Mouse (Mus musculus): ENCODE results near the gene Pde4d. TPM values are rescaled to one million over a fixed set of nuclear protein-coding genes. Genes with fewer than 3 reads are reported as not detected.
A peak's percentile ranks its signal among the peaks of the same experiment; 100 is the strongest.

The Pde4d gene
- total and polyA plus RNA-seq, 3 experiments: 18.5 to 18.8 TPM; not detected in 1

- Histone ChIP-seq H3K36me3 (ENCODE audit: control insufficient read depth in 1 of 2, insufficient read depth in 2 of 2, low read length in 2 of 2) (no peaks in the 10 kb centered on the region), H3K9me3 (replicated peaks; ENCODE audit: insufficient read depth, low read length) (no peaks in the 10 kb centered on the region), H3K27ac (ENCODE audit: control insufficient read depth, low read depth, low read length) (no peak overlapping the region), H3K9ac (ENCODE audit: control insufficient read depth, low read depth, low read length, poor library complexity, severe bottlenecking) (no peak overlapping the region), H3K4me1 (ENCODE audit: control insufficient read depth in 1 of 2, insufficient read depth in 2 of 2, low read length in 2 of 2) (no peaks in the 10 kb centered on the region), H3K4me3 (ENCODE audit: control insufficient read depth in 1 of 2, insufficient read depth in 1 of 2, low read depth in 2 of 2, low read length in 2 of 2) (no peak overlapping the region), H3K79me2 (ENCODE audit: control insufficient read depth, insufficient read depth, low read length, poor library complexity) (no peaks in the 10 kb centered on the region), H3K27me3 (ENCODE audit: control insufficient read depth in 1 of 2, insufficient read depth in 2 of 2, low read length in 2 of 2) (peaks cover 2 to 3% of the 10 kb centered on the region in 2 experiments; a peak in 3 of 4 replicates)
- no peak for DNase-seq (ENCODE audit: low read depth, low spot score)
- no peak for TF ChIP-seq POLR2AphosphoS2 (IDR thresholded peaks at IDR 0.05; ENCODE audit: low read length)
- 0 out of 2 replicates have a peak, but pooled peaks have one; percentile 37 for TF ChIP-seq ZNF384 (IDR thresholded peaks at IDR 0.05; ENCODE audit: low read depth, low read length)
Measured at GRCm38 (mm10) chr13:109437231-109437776, 987.6 kb downstream of the Pde4d start.

- H3K9me3 ChIP-seq (replicated peaks; ENCODE audit: insufficient read depth, low read length): no peaks in the 10 kb centered on the region
- no peak overlapping the region for H3K27ac ChIP-seq (ENCODE audit: control insufficient read depth, low read depth, low read length)
- no peaks in the 10 kb centered on the region for H3K36me3 ChIP-seq (ENCODE audit: control insufficient read depth in 1 of 2, insufficient read depth in 2 of 2, low read length in 2 of 2)
- no peak overlapping the region for H3K9ac ChIP-seq (ENCODE audit: control insufficient read depth, low read depth, low read length, poor library complexity, severe bottlenecking)
- H3K4me1 ChIP-seq (ENCODE audit: control insufficient read depth in 1 of 2, insufficient read depth in 2 of 2, low read length in 2 of 2): no peaks in the 10 kb centered on the region
- H3K4me3 ChIP-seq (ENCODE audit: control insufficient read depth in 1 of 2, insufficient read depth in 1 of 2, low read depth in 2 of 2, low read length in 2 of 2): no peak overlapping the region
- H3K79me2 ChIP-seq (ENCODE audit: control insufficient read depth, insufficient read depth, low read length, poor library complexity): no peaks in the 10 kb centered on the region
- H3K27me3 ChIP-seq (ENCODE audit: control insufficient read depth in 1 of 2, insufficient read depth in 2 of 2, low read length in 2 of 2): peaks cover 5% of the 10 kb centered on the region in 2 experiments
- TF ChIP-seq MYC (IDR thresholded peaks at IDR 0.05; ENCODE audit: low read depth, low read length) (no peak), TAL1 (IDR thresholded peaks at IDR 0.05; ENCODE audit: low read length) (no peak), USF2 (IDR thresholded peaks at IDR 0.05; ENCODE audit: borderline replicate concordance in 1 of 2, insufficient read depth in 1 of 2, low read depth in 1 of 2, low read length in 2 of 2) (no peak), GATA1 (IDR thresholded peaks at IDR 0.05; ENCODE audit: low read depth, low read length) (no peak), POLR2AphosphoS2 (IDR thresholded peaks at IDR 0.05; ENCODE audit: low read length) (no peak), USF1 (IDR thresholded peaks at IDR 0.05; ENCODE audit: low read depth, low read length) (no peak), ZC3H11A (IDR thresholded peaks at IDR 0.05; ENCODE audit: low read depth, low read length) (no peak), SIN3A (IDR thresholded peaks at IDR 0.05; ENCODE audit: low read length) (no peak), CHD2 (IDR thresholded peaks at IDR 0.05; ENCODE audit: low read length) (no peak), MAFK (IDR thresholded peaks at IDR 0.05; ENCODE audit: borderline replicate concordance, low read depth, low read length) (no peak), CTCF (IDR thresholded peaks at IDR 0.05 in 2 of 3, conservative IDR thresholded peaks at IDR 0.05 in 1 of 3; ENCODE audit: control insufficient read depth in 1 of 3, insufficient read depth in 1 of 3, low read depth in 2 of 3, low read length in 3 of 3, poor library complexity in 1 of 3, severe bottlenecking in 1 of 3) (no peak), ZNF384 (IDR thresholded peaks at IDR 0.05; ENCODE audit: low read depth, low read length) (no peak), POLR2A (IDR thresholded peaks at IDR 0.05; ENCODE audit: control insufficient read depth in 1 of 2, insufficient read depth in 1 of 2, low read depth in 1 of 2, low read length in 2 of 2, poor library complexity in 1 of 2) (no peak), E2F4 (IDR thresholded peaks at IDR 0.05; ENCODE audit: borderline replicate concordance, low read depth, low read length) (no peak), HCFC1 (IDR thresholded peaks at IDR 0.05; ENCODE audit: low read depth, low read length) (no peak), ZKSCAN1 (IDR thresholded peaks at IDR 0.05; ENCODE audit: low read depth, low read length) (no peak), MEF2A (IDR thresholded peaks at IDR 0.05; ENCODE audit: extremely low read depth, insufficient replicate concordance, low read depth, low read length, poor library complexity, severe bottlenecking) (no peak)
- DNase-seq (ENCODE audit: low read depth, low spot score): no peak
Measured at GRCm38 (mm10) chr13:109439436-109440161, 989.9 kb downstream of the Pde4d start.

Data from MEL (cell line).